Mouse (Mus musculus) C2C12 (cell line): ENCODE data around the gene Phf13. TPM values are rescaled to one million over a fixed set of nuclear protein-coding genes. Genes with fewer than 3 reads are reported as not detected.

Source experiments
- H3K27me3 ChIP-seq: one replicate; pipeline ENCODE4 v1.6.1; 2011; ENCODE audit not compliant: control insufficient read depth, insufficient read depth, insufficient read length
- H3K36me3 ChIP-seq: one replicate; pipeline ENCODE4 v1.6.1; 2011; ENCODE audit not compliant: control insufficient read depth, insufficient read depth
- H3K4me3 ChIP-seq: one replicate; pipeline ENCODE4 v1.5.1; 2011; ENCODE audit warnings: mild to moderate bottlenecking, control low read depth; ENCODE audit not compliant: poor library complexity, insufficient read depth, severe bottlenecking
- H3K79me2 ChIP-seq: one replicate; pipeline ENCODE4 v1.6.1; 2011; ENCODE audit not compliant: control insufficient read depth, insufficient read depth
- H3K79me3 ChIP-seq: one replicate; pipeline ENCODE4 v1.6.1; 2011; ENCODE audit warnings: low read depth, control low read depth
- H3ac ChIP-seq: one replicate; pipeline ENCODE3; 2011; ENCODE audit warnings: low read depth; ENCODE audit not compliant: control insufficient read depth, insufficient read length
- CEBPB ChIP-seq: IDR thresholded peaks from one replicate; pipeline ENCODE4 v1.6.1; 2011; ENCODE audit warnings: low read depth, mild to moderate bottlenecking, control low read depth, moderate library complexity
- CTCF ChIP-seq: IDR thresholded peaks from one replicate; pipeline ENCODE4 v1.5.1; 2011; ENCODE audit not compliant: control insufficient read depth, insufficient read depth, insufficient read length
- FOSL1 ChIP-seq: IDR thresholded peaks from one replicate; pipeline ENCODE4 v1.8.0; 2011; ENCODE audit warnings: mild to moderate bottlenecking, low read length; ENCODE audit not compliant: poor library complexity, insufficient read depth, severe bottlenecking
- MAX ChIP-seq: IDR thresholded peaks from one replicate; pipeline ENCODE4 v1.6.1; 2011; ENCODE audit warnings: mild to moderate bottlenecking, control low read depth
- MYOD1 ChIP-seq: IDR thresholded peaks from one replicate; pipeline ENCODE4 v1.6.1; 2011; ENCODE audit warnings: low read depth; ENCODE audit not compliant: control insufficient read depth, insufficient read length
- MYOG ChIP-seq: IDR thresholded peaks from one replicate; pipeline ENCODE4 v1.6.1; 2011; ENCODE audit not compliant: control insufficient read depth, insufficient read length; ENCODE audit errors: extremely low read depth
- USF1 ChIP-seq: IDR thresholded peaks from one replicate; pipeline ENCODE4 v1.6.1; 2011; ENCODE audit warnings: low read depth, mild to moderate bottlenecking, control low read depth, moderate library complexity
- long read RNA-seq, 2 experiments: library from polyadenylated mRNA; unstranded; transcript quantifications; one replicate each; pipeline ENCODE4 v2.0.0; 2019 to 2020
- polyA plus RNA-seq: library from polyadenylated mRNA; unstranded; fragments of >200 nt; fragmentation: generic; extraction: Trizol; gene quantifications from one replicate; pipeline ENCODE4 v1.2.1, GENCODE M21; 2012; ENCODE audit warnings: missing spikeins

Phf13 gene
- polyA plus RNA-seq: 18.8 TPM
- long read RNA-seq, experiment 1, transcript Phf13-201 (4 exons, 3,205 nt): major isoform, 16 of 19 reads
- long read RNA-seq, experiment 1, partial matches to known transcripts: 2 of 19 reads
- long read RNA-seq, experiment 1, other reads (novel, unspliced or antisense): 1 of 19 reads
- long read RNA-seq, experiment 2, transcript Phf13-201 (4 exons, 3,205 nt): major isoform, 306 of 313 reads
- long read RNA-seq, experiment 2, partial matches to known transcripts: 4 of 313 reads
- long read RNA-seq, experiment 2, other reads (novel, unspliced or antisense): 3 of 313 reads

DNA sequence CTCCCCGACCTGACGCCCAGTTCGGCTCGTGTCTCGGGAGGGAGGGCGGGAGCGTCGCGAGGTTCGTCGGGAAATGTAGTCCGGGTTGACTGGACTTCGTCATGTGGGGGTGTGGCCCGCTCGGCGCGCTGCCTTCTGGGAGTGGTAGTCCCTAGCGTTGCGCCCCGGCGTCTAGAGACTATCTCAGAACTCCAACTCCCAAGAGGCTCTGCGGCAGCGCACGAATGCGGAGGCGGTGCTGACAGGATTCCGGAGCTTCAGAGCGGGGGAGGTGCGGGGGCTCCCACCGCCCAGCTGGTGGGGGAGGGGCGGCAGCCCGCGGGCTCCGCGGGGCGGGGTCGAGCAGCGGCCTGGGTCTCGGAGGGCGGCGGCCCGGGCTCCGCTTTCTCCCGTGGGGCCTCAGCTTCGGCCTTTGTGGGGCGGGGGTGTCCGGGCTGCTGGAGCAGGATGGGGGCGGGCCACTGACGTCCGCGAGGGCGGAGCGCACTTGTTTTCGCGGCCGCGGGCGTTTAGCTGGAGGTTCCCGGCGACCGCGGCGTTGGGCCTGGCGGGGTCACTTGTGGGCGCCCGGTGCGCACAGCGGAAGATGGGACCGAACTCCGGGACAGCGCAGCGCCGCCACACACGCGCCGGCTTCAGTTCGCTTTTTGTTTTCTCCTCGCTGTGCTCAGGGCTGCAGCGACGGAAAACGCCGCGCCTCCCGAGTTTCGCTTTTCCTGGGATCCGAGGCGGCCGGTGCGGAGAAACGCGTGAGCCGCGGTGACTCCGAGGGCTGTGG lies at the start of gene Phf13:
Gene Phf13, minus strand, starts transcription at position 86 of the 778 bp plus-strand sequence.
- no peak for TF ChIP-seq CTCF
- no peak for TF ChIP-seq CEBPB
- no peak for TF ChIP-seq MYOD1
- peak; percentile 15 for TF ChIP-seq MAX
- peak; percentile 14 for TF ChIP-seq USF1
- TF ChIP-seq FOSL1: no peak
- TF ChIP-seq MYOG: no peak
- H3K36me3 ChIP-seq: peaks cover 22% of the 10 kb centered on the region
- H3K79me2 ChIP-seq: peaks cover 43% of the 10 kb centered on the region
- peaks cover 9% of the 10 kb centered on the region for H3K79me3 ChIP-seq
- peak within 1 kb of the TSS; percentile 76 for H3K4me3 ChIP-seq
- peak within 1 kb of the TSS; percentile 97 for H3ac ChIP-seq
- H3K27me3 ChIP-seq: no peaks in the 10 kb centered on the region

- TF ChIP-seq CEBPB (no peak), USF1 (no peak), MYOD1 (no peak), MAX (no peak), FOSL1 (no peak), MYOG (no peak), CTCF (no peak)
- Histone ChIP-seq H3K4me3 (no peak overlapping the region), H3K79me2 (peaks cover 75% of the 10 kb centered on the region), H3K79me3 (peaks cover 60% of the 10 kb centered on the region), H3K27me3 (no peaks in the 10 kb centered on the region), H3ac (no peak overlapping the region), H3K36me3 (peaks cover 82% of the 10 kb centered on the region)
Observed at GRCm38 (mm10) chr4:152044609-152045008, 48.6 kb upstream of the Phf13 start.

- Histone ChIP-seq H3ac (no peak overlapping the region), H3K27me3 (no peaks in the 10 kb centered on the region), H3K36me3 (peaks cover 69% of the 10 kb centered on the region), H3K79me2 (peaks cover 78% of the 10 kb centered on the region), H3K4me3 (no peak overlapping the region), H3K79me3 (peaks cover 61% of the 10 kb centered on the region)
- TF ChIP-seq MYOD1 (no peak), MAX (no peak), FOSL1 (no peak), USF1 (no peak), CEBPB (no peak), MYOG (no peak), CTCF (no peak)
Observed at GRCm38 (mm10) chr4:152043171-152043570, 47.1 kb upstream of the Phf13 start.

- TF ChIP-seq FOSL1 (no peak), CTCF (no peak), MYOG (no peak), USF1 (no peak), MYOD1 (no peak), CEBPB (no peak), MAX (no peak)
- H3K79me3 ChIP-seq: peaks cover 54% of the 10 kb centered on the region
- H3ac ChIP-seq: no peak overlapping the region
- H3K27me3 ChIP-seq: no peaks in the 10 kb centered on the region
- no peak overlapping the region for H3K4me3 ChIP-seq
- H3K36me3 ChIP-seq: peaks cover 59% of the 10 kb centered on the region
- peaks cover 67% of the 10 kb centered on the region for H3K79me2 ChIP-seq
Observed at GRCm38 (mm10) chr4:152041924-152042641, 46.0 kb upstream of the Phf13 start.

- Histone ChIP-seq H3K79me2 (peaks cover 57% of the 10 kb centered on the region), H3K36me3 (peaks cover 40% of the 10 kb centered on the region), H3K4me3 (peak overlapping the region; percentile 93), H3ac (peak overlapping the region; percentile 98), H3K27me3 (no peaks in the 10 kb centered on the region), H3K79me3 (peaks cover 50% of the 10 kb centered on the region)
- TF ChIP-seq MYOD1 (no peak), MAX (no peak), CTCF (no peak)
Observed at GRCm38 (mm10) chr4:152039831-152040310, 43.8 kb upstream of the Phf13 start.
